Mouse (Mus musculus): ENCODE measurements at regions not wholly inside any gene's neighbourhood (a gene's known extent, or its start where the extent isn't known, plus 50 kb on each side); places are given as distances from the start of the nearest gene placed in this dataset.

DNA sequence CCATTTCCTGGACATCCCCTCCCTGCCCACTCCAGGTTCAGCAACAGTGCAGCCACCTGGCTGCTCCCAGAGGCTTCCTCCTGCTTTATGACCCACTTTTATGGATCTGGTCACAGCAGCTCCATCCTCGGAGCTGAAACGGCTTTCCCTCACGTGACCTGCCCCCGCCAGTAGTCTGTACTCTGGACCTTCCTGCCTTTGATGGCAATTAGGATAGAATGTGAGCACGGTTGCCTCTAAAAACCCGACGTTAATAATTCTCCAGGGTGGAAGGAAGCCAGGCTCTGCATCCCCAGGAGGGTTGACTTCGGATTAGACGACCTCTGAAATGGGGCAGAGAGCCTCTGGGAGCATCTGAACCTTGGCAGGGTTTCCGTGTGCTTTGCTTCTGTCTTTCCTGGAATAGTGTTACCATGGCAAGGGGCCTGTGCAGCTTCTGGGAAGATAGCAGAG, 214.0 kb downstream of the Gadd45g start:
- H3K4me3 ChIP-seq (replicated peaks; ENCODE audit: insufficient read depth, low read depth, low read length) = no peak overlapping the region
- no peak for TF ChIP-seq CTCF (IDR thresholded peaks at IDR 0.05; ENCODE audit: borderline replicate concordance, insufficient read depth, low read depth, low read length)
- no peak for TF ChIP-seq POLR2A (IDR thresholded peaks at IDR 0.05; ENCODE audit: borderline replicate concordance, insufficient read depth, low read length)
- peak; percentile 27 to 40 for DNase-seq
- H3K4me1 ChIP-seq (ENCODE audit: control insufficient read depth, insufficient read depth, low read length) = no peaks in the 10 kb centered on the region
- no peak overlapping the region for H3K27ac ChIP-seq (ENCODE audit: insufficient read depth, low read length)
- no peaks in the 10 kb centered on the region for H3K27me3 ChIP-seq (ENCODE audit: control insufficient read depth, insufficient read depth, low read length)
- WGBS = 8% methylated on average over 10 of the region's 10 CpGs

DNA sequence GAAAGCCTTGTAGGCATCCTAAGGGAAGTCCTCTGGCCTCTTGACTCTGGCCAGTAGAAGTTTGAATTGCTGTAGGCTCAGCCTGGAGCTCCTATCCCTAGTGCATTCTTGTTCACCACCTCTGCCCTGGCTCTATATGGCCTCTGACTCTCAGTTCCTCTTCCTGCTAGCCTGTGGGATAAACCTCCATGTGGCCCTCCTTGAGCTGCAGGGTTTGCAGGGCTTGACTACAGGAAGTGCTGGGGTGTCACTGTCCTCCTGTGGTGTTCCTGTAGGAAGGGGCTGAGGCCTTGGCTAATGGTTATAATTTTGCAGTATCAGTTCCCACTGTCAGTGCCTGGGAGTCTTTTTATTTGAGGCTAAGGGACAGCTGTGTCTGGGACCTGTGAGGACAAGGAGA, 215.0 kb downstream of the Gadd45g start:
- H3K27ac ChIP-seq (ENCODE audit: insufficient read depth, low read length) = no peak overlapping the region

DNA sequence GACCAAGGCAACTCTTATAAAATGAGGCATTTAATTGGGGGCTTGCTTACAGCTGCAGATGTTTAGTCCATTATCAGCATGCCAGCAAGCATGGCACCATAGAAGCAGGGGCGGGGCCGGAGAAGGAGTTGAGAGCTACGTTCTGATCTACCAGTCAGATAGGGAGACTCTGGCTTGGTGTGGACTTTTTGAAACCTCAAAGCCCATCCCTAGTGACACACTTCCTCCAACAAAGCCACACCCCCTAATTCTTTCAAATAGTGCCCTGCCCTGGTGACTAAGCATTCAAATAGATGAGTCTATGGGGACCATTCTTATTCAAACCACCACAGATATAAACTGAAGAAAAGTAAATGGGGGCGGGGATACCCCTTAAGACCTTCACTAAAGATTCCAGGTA, 215.4 kb downstream of the Gadd45g start:
- H3K27me3 ChIP-seq (ENCODE audit: control insufficient read depth, insufficient read depth, low read length) = no peaks in the 10 kb centered on the region
- no peaks in the 10 kb centered on the region for H3K4me1 ChIP-seq (ENCODE audit: control insufficient read depth, insufficient read depth, low read length)
- DNase-seq = no peak
- TF ChIP-seq POLR2A (IDR thresholded peaks at IDR 0.05; ENCODE audit: borderline replicate concordance, insufficient read depth, low read length) = no peak
- TF ChIP-seq CTCF (IDR thresholded peaks at IDR 0.05; ENCODE audit: borderline replicate concordance, insufficient read depth, low read depth, low read length) = no peak
- H3K27ac ChIP-seq (ENCODE audit: insufficient read depth, low read length) = no peak overlapping the region
- H3K4me3 ChIP-seq (replicated peaks; ENCODE audit: insufficient read depth, low read depth, low read length) = no peak overlapping the region
- WGBS = 96% methylated on average over 4 of the region's 4 CpGs

More for the DNA sequence above, 215.0 kb downstream of the Gadd45g start:
- H3K27me3 ChIP-seq (ENCODE audit: control insufficient read depth, insufficient read depth, low read length) = no peaks in the 10 kb centered on the region
- DNase-seq = no peak
- no peaks in the 10 kb centered on the region for H3K4me1 ChIP-seq (ENCODE audit: control insufficient read depth, insufficient read depth, low read length)
- TF ChIP-seq POLR2A (IDR thresholded peaks at IDR 0.05; ENCODE audit: borderline replicate concordance, insufficient read depth, low read length) (no peak), CTCF (IDR thresholded peaks at IDR 0.05; ENCODE audit: borderline replicate concordance, insufficient read depth, low read depth, low read length) (no peak)
- H3K4me3 ChIP-seq (replicated peaks; ENCODE audit: insufficient read depth, low read depth, low read length) = no peak overlapping the region

DNA sequence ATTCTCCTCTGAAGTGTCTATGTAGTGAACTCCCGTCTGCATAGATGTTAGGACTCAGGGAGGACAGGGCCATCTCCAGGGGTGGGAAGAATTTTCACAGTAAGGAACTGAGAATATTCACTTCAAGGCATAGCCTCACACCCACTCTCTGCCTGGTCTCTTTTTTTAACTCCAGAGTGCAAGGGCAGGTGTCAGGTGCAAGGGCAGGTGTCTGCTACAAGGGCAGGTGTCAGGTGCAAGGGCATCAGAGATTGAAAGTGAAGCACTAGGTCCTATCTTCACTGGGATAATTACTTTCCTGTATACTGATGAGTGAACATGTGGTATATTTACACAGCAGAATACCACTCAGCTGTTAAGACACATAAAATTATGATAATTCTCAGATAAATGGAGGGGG, 216.1 kb downstream of the Gadd45g start:
- DNase-seq = no peak
- H3K4me3 ChIP-seq (replicated peaks; ENCODE audit: insufficient read depth, low read depth, low read length) = no peak overlapping the region
- TF ChIP-seq CTCF (IDR thresholded peaks at IDR 0.05; ENCODE audit: borderline replicate concordance, insufficient read depth, low read depth, low read length) (no peak), POLR2A (IDR thresholded peaks at IDR 0.05; ENCODE audit: borderline replicate concordance, insufficient read depth, low read length) (no peak)
- no peak overlapping the region for H3K27ac ChIP-seq (ENCODE audit: insufficient read depth, low read length)
- no peaks in the 10 kb centered on the region for H3K4me1 ChIP-seq (ENCODE audit: control insufficient read depth, insufficient read depth, low read length)
- 97% methylated on average over 1 of the region's 1 CpGs for WGBS
- no peaks in the 10 kb centered on the region for H3K27me3 ChIP-seq (ENCODE audit: control insufficient read depth, insufficient read depth, low read length)

DNA sequence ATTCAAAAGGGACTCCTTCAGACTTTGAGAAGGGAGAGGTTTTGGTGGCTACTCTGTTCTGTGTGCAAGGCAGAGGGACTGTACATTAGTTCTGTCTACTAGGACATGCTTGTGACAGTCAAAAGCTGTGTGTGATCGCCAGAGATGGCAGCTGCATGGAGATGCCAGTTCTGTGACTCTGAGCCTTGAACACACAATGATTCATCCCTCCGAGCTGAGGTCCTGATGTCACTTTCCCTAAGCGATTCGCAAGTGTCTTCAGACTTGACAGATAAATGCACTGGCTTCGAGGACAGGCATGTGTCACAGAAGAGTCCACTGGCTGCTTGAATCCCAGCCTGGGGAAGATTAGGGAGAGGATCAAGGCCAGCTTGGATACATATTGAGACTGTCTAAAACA, 218.8 kb downstream of the Gadd45g start:
- 0 out of 2 replicates have a peak, but pooled peaks cover 2% of the 10 kb centered on the region for H3K4me1 ChIP-seq (ENCODE audit: control insufficient read depth, insufficient read depth, low read length)
- WGBS = 90% methylated on average over 5 of the region's 5 CpGs
- H3K4me3 ChIP-seq (replicated peaks; ENCODE audit: insufficient read depth, low read depth, low read length) = no peak overlapping the region
- H3K27me3 ChIP-seq (ENCODE audit: control insufficient read depth, insufficient read depth, low read length) = no peaks in the 10 kb centered on the region
- no peak overlapping the region for H3K27ac ChIP-seq (ENCODE audit: insufficient read depth, low read length)
- DNase-seq = no peak
- TF ChIP-seq POLR2A (IDR thresholded peaks at IDR 0.05; ENCODE audit: borderline replicate concordance, insufficient read depth, low read length) (no peak), CTCF (IDR thresholded peaks at IDR 0.05; ENCODE audit: borderline replicate concordance, insufficient read depth, low read depth, low read length) (no peak)

DNA sequence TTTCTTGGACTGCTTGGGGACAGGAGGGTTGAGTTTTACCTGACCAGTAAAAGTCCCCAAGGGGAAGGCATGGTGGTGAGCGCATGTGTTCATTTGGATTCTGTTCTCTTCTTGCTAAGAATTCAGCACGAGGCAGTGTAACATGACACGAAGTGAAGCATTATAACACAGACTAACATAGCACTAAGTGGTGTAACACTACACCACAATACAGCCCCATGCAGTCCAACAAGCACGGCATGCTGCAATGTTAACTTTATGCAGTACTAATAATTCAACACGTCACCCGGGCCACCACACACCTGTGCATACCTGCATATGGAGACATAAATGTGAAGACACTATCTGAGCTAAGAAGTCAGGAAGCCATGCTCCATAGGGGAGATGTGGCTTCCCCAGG, 219.2 kb downstream of the Gadd45g start:
- TF ChIP-seq CTCF (IDR thresholded peaks at IDR 0.05; ENCODE audit: borderline replicate concordance, insufficient read depth, low read depth, low read length) (no peak), POLR2A (IDR thresholded peaks at IDR 0.05; ENCODE audit: borderline replicate concordance, insufficient read depth, low read length) (no peak)
- 0 out of 2 replicates have a peak, but pooled peaks cover 2% of the 10 kb centered on the region for H3K4me1 ChIP-seq (ENCODE audit: control insufficient read depth, insufficient read depth, low read length)
- no peak overlapping the region for H3K27ac ChIP-seq (ENCODE audit: insufficient read depth, low read length)
- H3K4me3 ChIP-seq (replicated peaks; ENCODE audit: insufficient read depth, low read depth, low read length) = no peak overlapping the region
- WGBS = 93% methylated on average over 6 of the region's 6 CpGs
- DNase-seq = no peak
- H3K27me3 ChIP-seq (ENCODE audit: control insufficient read depth, insufficient read depth, low read length) = no peaks in the 10 kb centered on the region

DNA sequence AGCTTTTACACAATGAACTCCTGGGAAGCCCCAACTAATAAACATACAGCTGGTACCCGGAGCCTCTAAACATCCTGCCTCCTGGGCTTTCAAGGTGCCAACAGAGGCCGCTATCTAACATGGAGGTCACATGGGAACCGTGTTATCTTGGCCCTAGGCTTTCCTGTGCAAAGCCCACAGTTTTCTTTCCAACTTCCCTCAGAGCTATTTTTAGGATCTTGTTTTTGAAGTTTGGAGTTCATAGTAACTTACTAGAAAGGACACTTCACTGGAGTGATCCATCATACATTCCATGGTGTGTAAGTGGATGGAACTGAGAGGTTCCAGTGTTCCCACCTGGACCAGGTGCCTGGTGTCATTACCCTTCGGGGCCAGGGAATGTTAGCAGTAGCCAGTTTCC, 220.6 kb downstream of the Gadd45g start:
- Histone ChIP-seq H3K27ac (ENCODE audit: insufficient read depth, low read length) (no peak overlapping the region), H3K27me3 (ENCODE audit: control insufficient read depth, insufficient read depth, low read length) (no peaks in the 10 kb centered on the region), H3K4me1 (ENCODE audit: control insufficient read depth, insufficient read depth, low read length) (0 out of 2 replicates have a peak, but pooled peaks cover 2% of the 10 kb centered on the region), H3K4me3 (replicated peaks; ENCODE audit: insufficient read depth, low read depth, low read length) (no peak overlapping the region)
- no peak for DNase-seq
- WGBS = 80% methylated on average over 4 of the region's 4 CpGs
- no peak for TF ChIP-seq POLR2A (IDR thresholded peaks at IDR 0.05; ENCODE audit: borderline replicate concordance, insufficient read depth, low read length)
- no peak for TF ChIP-seq CTCF (IDR thresholded peaks at IDR 0.05; ENCODE audit: borderline replicate concordance, insufficient read depth, low read depth, low read length)

DNA sequence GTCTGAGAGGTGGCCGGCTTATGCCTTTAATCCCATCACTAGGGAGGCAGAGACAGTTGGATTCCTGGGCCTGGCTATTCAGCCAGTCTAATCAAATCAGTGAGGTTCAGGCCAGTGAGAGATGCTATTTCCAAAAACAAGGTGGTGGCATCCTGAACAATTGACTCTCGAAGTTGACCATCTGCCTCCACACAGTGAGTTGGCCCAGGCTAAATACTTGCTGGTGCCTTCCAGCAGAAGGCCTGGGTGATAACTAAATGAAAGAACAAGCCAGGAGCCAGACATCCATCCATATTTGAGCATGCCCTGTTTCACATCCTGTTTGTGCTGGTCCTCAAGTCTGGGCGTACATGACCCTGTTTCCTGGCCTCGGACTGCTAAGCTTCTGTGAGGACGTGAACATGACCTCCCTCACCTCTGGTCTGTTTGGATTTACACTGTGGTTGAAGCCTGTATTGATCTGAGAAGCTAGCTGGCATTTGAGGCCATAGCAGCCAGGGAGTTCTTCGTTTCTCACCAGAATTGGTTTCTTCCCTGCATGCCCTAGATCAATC, 222.5 kb downstream of the Gadd45g start:
- Histone ChIP-seq H3K4me1 (ENCODE audit: control insufficient read depth, insufficient read depth, low read length) (peaks cover 2% of the 10 kb centered on the region; the same call in 1 of the 2 replicates), H3K4me3 (replicated peaks; ENCODE audit: insufficient read depth, low read depth, low read length) (no peak overlapping the region), H3K27ac (ENCODE audit: insufficient read depth, low read length) (no peak overlapping the region), H3K27me3 (ENCODE audit: control insufficient read depth, insufficient read depth, low read length) (no peaks in the 10 kb centered on the region)
- peak in 1 of 2 experiments; percentile 38 for DNase-seq
- TF ChIP-seq POLR2A (IDR thresholded peaks at IDR 0.05; ENCODE audit: borderline replicate concordance, insufficient read depth, low read length) (no peak), CTCF (IDR thresholded peaks at IDR 0.05; ENCODE audit: borderline replicate concordance, insufficient read depth, low read depth, low read length) (no peak)
- 33% methylated on average over 6 of the region's 6 CpGs for WGBS
